Mouse (Mus musculus) E14TG2a.4 (cell line): ENCODE data around the gene Nek4.

Experiments
- H3K27me3 ChIP-seq: 2 replicates; pipeline ENCODE4 v1.6.1; 2014; ENCODE audit warnings: low read length, control low read depth; ENCODE audit not compliant: insufficient read depth
- H3K36me3 ChIP-seq: 2 replicates; pipeline ENCODE4 v1.6.1; 2014; ENCODE audit warnings: low read length, control low read depth; ENCODE audit not compliant: insufficient read depth
- H3K4me1 ChIP-seq: replicated peaks from 2 replicates; pipeline ENCODE4 v1.6.1; 2014; ENCODE audit warnings: low read depth, low read length, control low read depth
- H3K4me3 ChIP-seq: replicated peaks from 2 replicates; pipeline ENCODE4 v1.5.1; 2014; ENCODE audit warnings: mild to moderate bottlenecking, low read length
- H3K9me3 ChIP-seq: 2 replicates; pipeline ENCODE4 v1.6.1; 2014; ENCODE audit warnings: low read length, control low read depth
- CTCF ChIP-seq: conservative IDR thresholded peaks from 2 replicates; pipeline ENCODE4 v1.5.1; 2014; ENCODE audit warnings: low read length
- NANOG ChIP-seq: IDR thresholded peaks from 2 replicates; pipeline ENCODE4 v1.6.1; 2014; ENCODE audit warnings: borderline replicate concordance, low read length, mixed read lengths
- POU5F1 ChIP-seq: IDR thresholded peaks from 2 replicates; pipeline ENCODE4 v1.6.1; 2014; ENCODE audit warnings: low read length, borderline replicate concordance

Gene Nek4

GRCm38 (mm10) chr14:30916516-30916915, 34.7 kb upstream of the Nek4 start:
- no peak overlapping the region for H3K4me3 ChIP-seq
- no peaks in the 10 kb centered on the region for H3K9me3 ChIP-seq
- no peaks in the 10 kb centered on the region for H3K27me3 ChIP-seq
- H3K4me1 ChIP-seq = no peaks in the 10 kb centered on the region
- TF ChIP-seq CTCF = no peak
- no peaks in the 10 kb centered on the region for H3K36me3 ChIP-seq

- Histone ChIP-seq H3K27me3 (no peaks in the 10 kb centered on the region), H3K4me1 (no peaks in the 10 kb centered on the region), H3K9me3 (peaks cover 3% of the 10 kb centered on the region; the same call in 1 of the 2 replicates), H3K36me3 (no peaks in the 10 kb centered on the region), H3K4me3 (no peak overlapping the region)
- no peak for TF ChIP-seq NANOG
- no peak for TF ChIP-seq CTCF
- no peak for TF ChIP-seq POU5F1
These were observed 29.0 kb upstream of the Nek4 start for GRCm38 (mm10) chr14:30922053-30922670.

GRCm38 (mm10) chr14:30923375-30924105, 27.6 kb upstream of the Nek4 start, which contains the start of gene Itih3:
Itih3 (minus strand) TSS chr14:30923760.
- Histone ChIP-seq H3K9me3 (peaks cover 3% of the 10 kb centered on the region; the same call in 1 of the 2 replicates), H3K4me1 (no peaks in the 10 kb centered on the region), H3K4me3 (no peak within 1 kb of the TSS), H3K36me3 (no peaks in the 10 kb centered on the region), H3K27me3 (no peaks in the 10 kb centered on the region)
- TF ChIP-seq POU5F1 (no peak), CTCF (no peak), NANOG (no peak)

GRCm38 (mm10) chr14:30925492-30925891, 25.7 kb upstream of the Nek4 start:
- H3K36me3 ChIP-seq = no peaks in the 10 kb centered on the region
- TF ChIP-seq POU5F1 = no peak
- no peak for TF ChIP-seq CTCF
- TF ChIP-seq NANOG = no peak

GRCm38 (mm10) chr14:30930386-30930785, 20.8 kb upstream of the Nek4 start:
- no peaks in the 10 kb centered on the region for H3K9me3 ChIP-seq
- no peaks in the 10 kb centered on the region for H3K36me3 ChIP-seq
- H3K4me1 ChIP-seq = no peaks in the 10 kb centered on the region; the same call in 1 of the 2 replicates
- TF ChIP-seq POU5F1 = no peak
- TF ChIP-seq NANOG = no peak
- TF ChIP-seq CTCF = no peak
- no peak overlapping the region for H3K4me3 ChIP-seq
- H3K27me3 ChIP-seq = peaks cover 16% of the 10 kb centered on the region

More at GRCm38 (mm10) chr14:30925492-30925891, 25.7 kb upstream of the Nek4 start:
- Histone ChIP-seq H3K4me3 (no peak overlapping the region), H3K4me1 (no peaks in the 10 kb centered on the region), H3K9me3 (peaks cover 3% of the 10 kb centered on the region; the same call in 1 of the 2 replicates), H3K27me3 (peaks cover 2% of the 10 kb centered on the region; the same call in 1 of the 2 replicates)

GRCm38 (mm10) chr14:30933351-30933750, 17.8 kb upstream of the Nek4 start:
- Histone ChIP-seq H3K4me3 (no peak overlapping the region), H3K9me3 (no peaks in the 10 kb centered on the region), H3K36me3 (no peaks in the 10 kb centered on the region), H3K4me1 (no peaks in the 10 kb centered on the region; the same call in 1 of the 2 replicates), H3K27me3 (peaks cover 19% of the 10 kb centered on the region)
- TF ChIP-seq CTCF (no peak), NANOG (no peak), POU5F1 (no peak)

- Histone ChIP-seq H3K4me3 (no peak overlapping the region), H3K36me3 (no peaks in the 10 kb centered on the region), H3K9me3 (no peaks in the 10 kb centered on the region), H3K4me1 (0 out of 2 replicates have a peak, but pooled peaks cover 4% of the 10 kb centered on the region), H3K27me3 (peaks cover 3% of the 10 kb centered on the region; the same call in 1 of the 2 replicates)
- TF ChIP-seq NANOG (no peak), CTCF (no peak), POU5F1 (no peak)
These were observed 8.9 kb upstream of the Nek4 start for GRCm38 (mm10) chr14:30942254-30942653.

GRCm38 (mm10) chr14:30943038-30943437, 8.1 kb upstream of the Nek4 start, which contains the start of gene Itih1:
Itih1 (minus strand) TSS chr14:30943289.
- Histone ChIP-seq H3K4me3 (no peak within 1 kb of the TSS), H3K36me3 (no peaks in the 10 kb centered on the region), H3K27me3 (no peaks in the 10 kb centered on the region; the same call in 1 of the 2 replicates), H3K4me1 (0 out of 2 replicates have a peak, but pooled peaks cover 4% of the 10 kb centered on the region), H3K9me3 (no peaks in the 10 kb centered on the region)
- no peak for TF ChIP-seq CTCF
- TF ChIP-seq NANOG = no peak
- no peak for TF ChIP-seq POU5F1
